Mouse (Mus musculus): ENCODE measurements around the gene Tex26. TPM values are rescaled to one million over a fixed set of nuclear protein-coding genes. Genes with fewer than 3 reads are reported as not detected.

The Tex26 gene
- total and polyA plus RNA-seq, 2 experiments: not detected

- no peak overlapping the region for H3K4me3 ChIP-seq (ENCODE audit: insufficient read depth, low read depth, low read length)
- H3K4me1 ChIP-seq (ENCODE audit: control insufficient read depth, insufficient read depth, low read length): no peaks in the 10 kb centered on the region
- H3K9ac ChIP-seq (ENCODE audit: low read depth, low read length): no peak overlapping the region
- H3K36me3 ChIP-seq (ENCODE audit: control insufficient read depth, insufficient read depth, low read length): no peaks in the 10 kb centered on the region
- WGBS: 72% methylated on average over 3 of the region's 3 CpGs
- no peaks in the 10 kb centered on the region for H3K79me2 ChIP-seq (ENCODE audit: control insufficient read depth, insufficient read depth, low read length)
- DNase-seq (ENCODE audit: extremely low read depth, low read depth, low spot score): no peak
- TF ChIP-seq POLR2A (IDR thresholded peaks at IDR 0.05; ENCODE audit: extremely low read depth, insufficient read depth, low read length) (no peak), CTCF (IDR thresholded peaks at IDR 0.05; ENCODE audit: low read depth, low read length) (no peak)
- no peak overlapping the region for H3K27ac ChIP-seq (replicated peaks; ENCODE audit: insufficient read depth, low read depth, low read length)
- H3K27me3 ChIP-seq (ENCODE audit: control insufficient read depth, insufficient read depth, low read length): no peaks in the 10 kb centered on the region
Observed at GRCm38 (mm10) chr5:149462071-149462470, 22.6 kb downstream of the Tex26 start.

- Histone ChIP-seq H3K36me3 (ENCODE audit: control insufficient read depth, insufficient read depth, low read length) (no peaks in the 10 kb centered on the region), H3K9ac (ENCODE audit: low read depth, low read length) (no peak overlapping the region), H3K27me3 (ENCODE audit: control insufficient read depth, insufficient read depth, low read length) (no peaks in the 10 kb centered on the region), H3K4me3 (ENCODE audit: insufficient read depth, low read depth, low read length) (no peak overlapping the region), H3K27ac (replicated peaks; ENCODE audit: insufficient read depth, low read depth, low read length) (no peak overlapping the region), H3K79me2 (ENCODE audit: control insufficient read depth, insufficient read depth, low read length) (no peaks in the 10 kb centered on the region), H3K4me1 (ENCODE audit: control insufficient read depth, insufficient read depth, low read length) (no peaks in the 10 kb centered on the region)
- DNase-seq (ENCODE audit: extremely low read depth, low read depth, low spot score): no peak
- TF ChIP-seq POLR2A (IDR thresholded peaks at IDR 0.05; ENCODE audit: extremely low read depth, insufficient read depth, low read length) (no peak), CTCF (IDR thresholded peaks at IDR 0.05; ENCODE audit: low read depth, low read length) (no peak)
- WGBS: 40% methylated on average over 5 of the region's 5 CpGs
Observed at GRCm38 (mm10) chr5:149465305-149465704, 25.8 kb downstream of the Tex26 start.

- Histone ChIP-seq H3K9ac (ENCODE audit: low read depth, low read length) (no peak overlapping the region), H3K4me1 (ENCODE audit: control insufficient read depth, insufficient read depth, low read length) (no peaks in the 10 kb centered on the region), H3K36me3 (ENCODE audit: control insufficient read depth, insufficient read depth, low read length) (no peaks in the 10 kb centered on the region), H3K79me2 (ENCODE audit: control insufficient read depth, insufficient read depth, low read length) (no peaks in the 10 kb centered on the region), H3K4me3 (ENCODE audit: insufficient read depth, low read depth, low read length) (no peak overlapping the region), H3K27me3 (ENCODE audit: control insufficient read depth, insufficient read depth, low read length) (no peaks in the 10 kb centered on the region), H3K27ac (replicated peaks; ENCODE audit: insufficient read depth, low read depth, low read length) (no peak overlapping the region)
- WGBS: 96% methylated on average over 9 of the region's 9 CpGs
- TF ChIP-seq CTCF (IDR thresholded peaks at IDR 0.05; ENCODE audit: low read depth, low read length) (no peak), POLR2A (IDR thresholded peaks at IDR 0.05; ENCODE audit: extremely low read depth, insufficient read depth, low read length) (no peak)
- no peak for DNase-seq (ENCODE audit: extremely low read depth, low read depth, low spot score)
Observed at GRCm38 (mm10) chr5:149474142-149474541, 34.7 kb downstream of the Tex26 start.

- DNase-seq (ENCODE audit: extremely low read depth, low read depth, low spot score): no peak
- Histone ChIP-seq H3K27ac (replicated peaks; ENCODE audit: insufficient read depth, low read depth, low read length) (no peak overlapping the region), H3K27me3 (ENCODE audit: control insufficient read depth, insufficient read depth, low read length) (no peaks in the 10 kb centered on the region), H3K36me3 (ENCODE audit: control insufficient read depth, insufficient read depth, low read length) (no peaks in the 10 kb centered on the region), H3K79me2 (ENCODE audit: control insufficient read depth, insufficient read depth, low read length) (no peaks in the 10 kb centered on the region), H3K4me3 (ENCODE audit: insufficient read depth, low read depth, low read length) (no peak overlapping the region), H3K9ac (ENCODE audit: low read depth, low read length) (no peak overlapping the region), H3K4me1 (ENCODE audit: control insufficient read depth, insufficient read depth, low read length) (no peaks in the 10 kb centered on the region)
- 91% methylated on average over 16 of the region's 16 CpGs for WGBS
- TF ChIP-seq POLR2A (IDR thresholded peaks at IDR 0.05; ENCODE audit: extremely low read depth, insufficient read depth, low read length) (no peak), CTCF (IDR thresholded peaks at IDR 0.05; ENCODE audit: low read depth, low read length) (no peak)
Observed at GRCm38 (mm10) chr5:149474701-149475468, 35.4 kb downstream of the Tex26 start.

- 91% methylated on average over 7 of the region's 7 CpGs for whole genome bisulfite sequencing
- no peaks in the 10 kb centered on the region for H3K4me1 ChIP-seq (ENCODE audit: control insufficient read depth, insufficient read depth, low read length)
- TF ChIP-seq POLR2A (IDR thresholded peaks at IDR 0.05; ENCODE audit: extremely low read depth, insufficient read depth, low read length) (no peak), CTCF (IDR thresholded peaks at IDR 0.05; ENCODE audit: low read depth, low read length) (no peak)
- DNase-seq (ENCODE audit: extremely low read depth, low read depth, low spot score): no peak
- no peaks in the 10 kb centered on the region for H3K27me3 ChIP-seq (ENCODE audit: control insufficient read depth, insufficient read depth, low read length)
- no peaks in the 10 kb centered on the region for H3K36me3 ChIP-seq (ENCODE audit: control insufficient read depth, insufficient read depth, low read length)
- H3K9ac ChIP-seq (ENCODE audit: low read depth, low read length): no peak overlapping the region
- H3K4me3 ChIP-seq (ENCODE audit: insufficient read depth, low read depth, low read length): no peak overlapping the region
- no peaks in the 10 kb centered on the region for H3K79me2 ChIP-seq (ENCODE audit: control insufficient read depth, insufficient read depth, low read length)
- H3K27ac ChIP-seq (replicated peaks; ENCODE audit: insufficient read depth, low read depth, low read length): no peak overlapping the region
Observed at GRCm38 (mm10) chr5:149481920-149482319, 42.5 kb downstream of the Tex26 start.

- no peak for DNase-seq (ENCODE audit: extremely low read depth, low read depth, low spot score)
- TF ChIP-seq CTCF (IDR thresholded peaks at IDR 0.05; ENCODE audit: low read depth, low read length) (peak; percentile 34; the same call in 1 of the 2 replicates), POLR2A (IDR thresholded peaks at IDR 0.05; ENCODE audit: extremely low read depth, insufficient read depth, low read length) (no peak)
- Histone ChIP-seq H3K79me2 (ENCODE audit: control insufficient read depth, insufficient read depth, low read length) (no peaks in the 10 kb centered on the region), H3K9ac (ENCODE audit: low read depth, low read length) (no peak overlapping the region), H3K4me1 (ENCODE audit: control insufficient read depth, insufficient read depth, low read length) (no peaks in the 10 kb centered on the region), H3K36me3 (ENCODE audit: control insufficient read depth, insufficient read depth, low read length) (no peaks in the 10 kb centered on the region), H3K27ac (replicated peaks; ENCODE audit: insufficient read depth, low read depth, low read length) (no peak overlapping the region), H3K27me3 (ENCODE audit: control insufficient read depth, insufficient read depth, low read length) (no peaks in the 10 kb centered on the region), H3K4me3 (ENCODE audit: insufficient read depth, low read depth, low read length) (no peak overlapping the region)
- 58% methylated on average over 12 of the region's 12 CpGs for WGBS
Observed at GRCm38 (mm10) chr5:149483321-149484052, 44.0 kb downstream of the Tex26 start.
